Mouse (Mus musculus) thymus, adult 2 months (tissue): ENCODE measurements around the gene Ctnna3. TPM values are rescaled to one million over a fixed set of nuclear protein-coding genes. Genes with fewer than 3 reads are reported as not detected.
"Not testable (repeated sequence)": the region's sequence is repeated elsewhere in the genome, so short reads cannot be mapped to it uniquely, and the experiment has no call there.

Experiments used
- DNase-seq: peaks from one replicate; pipeline ENCODE4 v3.0.0; 2021
- H3K27ac ChIP-seq: fragments of 200-500 bp; 2 replicates; pipeline ENCODE4 v1.5.1; 2012; ENCODE audit warnings: low read length, control low read depth; ENCODE audit not compliant: control insufficient read depth, insufficient read depth
- H3K27me3 ChIP-seq: fragments of 200-500 bp; 2 replicates; pipeline ENCODE4 v1.6.1; 2012; ENCODE audit warnings: mild to moderate bottlenecking, low read length, moderate library complexity, mixed read lengths; ENCODE audit not compliant: control insufficient read depth, insufficient read depth
- H3K36me3 ChIP-seq: fragments of 200-500 bp; 2 replicates; pipeline ENCODE4 v1.6.1; 2012; ENCODE audit warnings: mild to moderate bottlenecking, low read length, moderate library complexity; ENCODE audit not compliant: control insufficient read depth, insufficient read depth
- H3K4me1 ChIP-seq: fragments of 200-500 bp; replicated peaks from 2 replicates; pipeline ENCODE4 v1.6.1; 2012; ENCODE audit warnings: low read length; ENCODE audit not compliant: control insufficient read depth, insufficient read depth
- H3K4me3 ChIP-seq: fragments of 200-500 bp; 2 replicates; pipeline ENCODE4 v1.5.1; 2012; ENCODE audit warnings: mild to moderate bottlenecking, low read length, control low read depth, moderate library complexity; ENCODE audit not compliant: control insufficient read depth, insufficient read depth
- CTCF ChIP-seq: fragments of 200-500 bp; IDR thresholded peaks from 2 replicates; pipeline ENCODE4 v1.5.1; 2012; ENCODE audit warnings: mild to moderate bottlenecking, control low read depth, low read length, moderate library complexity, borderline replicate concordance; ENCODE audit not compliant: control insufficient read depth, poor library complexity, insufficient read depth; ENCODE audit errors: extremely low read depth
- POLR2A ChIP-seq: fragments of 200-500 bp; IDR thresholded peaks from 2 replicates; pipeline ENCODE4 v1.6.1; 2012; ENCODE audit warnings: mild to moderate bottlenecking, low read length, control low read depth, moderate library complexity; ENCODE audit not compliant: control insufficient read depth, poor library complexity, insufficient read depth; ENCODE audit errors: extremely low read depth
- WGBS: fragments of 180-500 bp; shearing (Covaris S2); methylation state at CpG from one replicate; pipeline ENCODE4 v1.1.7; 2018; 5-methylcytosine and 5-hydroxymethylcytosine counted together
- polyA plus RNA-seq: library from polyadenylated mRNA; depleted of rRNA; stranded (reverse); fragments of >200 nt; gene quantifications from 2 replicates; pipeline ENCODE4 v1.2.3, GENCODE M21; 2012; rRNA removed

The Ctnna3 gene
- polyA plus RNA-seq, result 0.18 and 0.46 TPM in 2 replicates

DNA sequence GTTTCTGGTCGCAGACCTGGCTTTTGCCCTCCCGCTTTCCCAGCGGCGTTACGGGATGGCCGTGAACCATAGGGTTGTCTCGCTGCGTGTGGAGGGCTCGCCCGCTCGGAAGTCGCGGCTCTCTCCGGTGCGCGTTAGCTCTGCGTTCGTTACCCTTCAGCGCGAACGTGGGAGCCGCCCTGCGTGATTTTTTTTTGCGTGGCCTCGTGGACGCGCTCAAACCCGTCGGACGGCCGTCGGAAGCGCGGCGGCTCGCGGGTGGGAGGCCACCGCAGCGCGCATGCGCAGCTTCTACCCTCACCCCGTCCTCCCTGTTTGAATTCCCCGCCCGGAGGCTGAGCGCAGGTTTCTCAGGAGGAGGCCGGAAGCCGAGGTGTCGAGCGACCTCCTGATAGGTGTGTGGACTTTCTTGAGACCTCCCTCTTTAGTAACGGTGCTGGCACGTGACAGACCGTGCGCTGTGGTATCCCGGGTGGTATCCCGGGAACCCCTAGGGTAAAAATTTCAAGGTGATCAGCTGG, at the start of gene Ctnna3:
Gene Ctnna3 (plus strand): TSS at position 314 of the 521 bp plus-strand sequence.
- peak; percentile 89 for DNase-seq
- WGBS, result under 1% methylated on average over 55 of the region's 55 CpGs
- TF ChIP-seq POLR2A, result 0 out of 2 replicates have a peak, but pooled peaks have one; percentile 2
- TF ChIP-seq CTCF, result 0 out of 2 replicates have a peak, but pooled peaks have one; percentile 14
- Histone ChIP-seq H3K4me3 (peak within 1 kb of the TSS; percentile 74), H3K4me1 (no peaks in the 10 kb centered on the region), H3K27ac (peak within 1 kb of the TSS; percentile 80; the same call in 1 of the 2 replicates), H3K36me3 (no peaks in the 10 kb centered on the region), H3K27me3 (no peaks in the 10 kb centered on the region)

DNA sequence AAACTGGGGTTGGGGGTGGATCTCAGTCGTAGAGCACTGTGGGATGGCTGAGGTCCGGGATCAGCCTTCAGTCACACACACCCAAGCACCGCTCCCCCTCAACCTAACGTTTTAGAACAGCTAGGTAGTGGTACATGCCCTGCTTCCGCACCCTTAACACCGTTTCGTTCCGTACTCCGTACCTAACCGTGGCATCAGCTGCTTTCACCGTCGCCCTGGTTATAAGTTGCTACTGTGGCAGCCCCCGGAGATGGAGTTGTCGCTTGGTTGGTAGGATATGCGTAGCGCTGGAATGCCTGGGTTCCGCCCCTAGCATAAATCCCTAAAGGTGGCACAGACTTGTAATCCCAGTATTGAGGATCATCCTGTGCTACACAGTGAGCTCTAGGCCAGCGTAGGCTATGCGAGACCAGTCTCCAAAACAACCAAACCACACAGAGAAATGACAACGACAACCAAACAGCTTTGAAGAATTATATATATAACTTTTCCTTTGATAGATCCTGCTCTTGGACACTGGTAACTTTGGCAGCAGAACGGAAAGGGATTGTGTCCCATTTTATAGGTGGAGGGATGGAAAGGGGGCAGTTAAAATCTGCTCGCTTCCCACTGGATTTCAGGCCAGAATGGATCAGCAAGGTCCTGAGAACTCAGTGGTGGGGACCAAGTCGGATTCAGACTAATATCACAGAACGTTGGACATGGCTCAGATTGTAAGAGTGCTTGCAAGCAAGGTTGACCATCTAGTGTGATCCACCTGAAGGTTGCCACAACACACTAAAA, 48.2 kb upstream of the Ctnna3 start, which contains the start of gene Sirt1:
Gene Sirt1 (minus strand): TSS at position 207 of the 783 bp plus-strand sequence.
- peak within 1 kb of the TSS; percentile 44 for H3K4me3 ChIP-seq
- peak within 1 kb of the TSS; percentile 40; the same call in 1 of the 2 replicates for H3K27ac ChIP-seq
- 8% methylated on average over 24 of the region's 24 CpGs for WGBS
- DNase-seq, result peak; percentile 38
- H3K27me3 ChIP-seq, result no peaks in the 10 kb centered on the region
- peaks cover 6% of the 10 kb centered on the region for H3K4me1 ChIP-seq
- TF ChIP-seq POLR2A (no peak), CTCF (no peak)
- H3K36me3 ChIP-seq, result no peaks in the 10 kb centered on the region

DNA sequence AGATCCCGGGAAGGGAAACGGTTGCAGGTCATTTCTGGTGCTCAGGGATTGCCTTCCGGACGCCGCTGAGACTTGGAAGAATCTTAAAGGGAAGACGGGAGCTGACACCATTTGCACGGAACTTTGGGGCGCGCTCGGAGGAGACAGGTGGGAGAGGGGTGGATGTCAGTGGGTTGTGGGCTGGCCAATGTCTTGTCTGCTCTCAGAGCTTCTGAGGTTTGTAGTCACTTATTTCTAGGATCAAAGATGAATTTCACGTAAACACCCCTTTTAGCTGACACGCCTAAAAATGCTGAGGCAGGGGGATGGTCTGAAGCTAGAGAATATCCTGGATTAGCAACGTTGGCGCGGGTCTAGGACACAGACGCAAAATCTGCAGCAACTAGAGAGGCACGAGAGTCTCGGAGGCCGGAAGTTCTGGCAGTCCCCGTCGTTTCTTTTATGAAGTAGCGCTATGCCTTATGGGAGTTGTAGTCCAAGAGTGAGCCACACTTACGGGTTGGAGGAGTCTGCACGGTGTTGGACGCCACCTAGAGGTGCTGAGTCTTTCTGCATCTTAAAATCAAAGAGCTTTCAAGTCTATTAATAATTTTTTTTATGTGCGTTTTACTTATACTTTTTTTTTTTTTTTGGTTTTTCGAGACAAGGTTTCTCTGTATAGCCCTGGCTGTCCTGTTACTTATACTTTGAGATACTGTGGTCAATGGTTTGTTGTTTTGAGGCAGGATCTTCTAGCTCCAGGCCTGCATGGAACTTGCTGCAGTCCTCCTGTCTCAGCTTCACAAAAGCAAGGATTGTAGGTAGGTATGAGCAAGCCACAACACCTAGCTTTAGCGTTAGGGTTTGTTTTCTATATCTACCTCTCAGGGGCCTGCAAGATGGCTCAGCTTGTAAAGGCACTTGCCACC, 47.3 kb upstream of the Ctnna3 start, which contains the start of gene Dnajc12:
Gene Dnajc12 (plus strand): TSS at position 72 of the 908 bp plus-strand sequence.
- Histone ChIP-seq H3K27me3 (no peaks in the 10 kb centered on the region), H3K4me1 (peaks cover 6% of the 10 kb centered on the region), H3K27ac (peak within 1 kb of the TSS; percentile 40; the same call in 1 of the 2 replicates), H3K4me3 (peak within 1 kb of the TSS; percentile 44), H3K36me3 (no peaks in the 10 kb centered on the region)
- no peak for TF ChIP-seq CTCF
- TF ChIP-seq POLR2A, result peak; percentile 54; the same call in 1 of the 2 replicates
- WGBS, result 1% methylated on average over 28 of the region's 28 CpGs
- DNase-seq, result peak; percentile 79

DNA sequence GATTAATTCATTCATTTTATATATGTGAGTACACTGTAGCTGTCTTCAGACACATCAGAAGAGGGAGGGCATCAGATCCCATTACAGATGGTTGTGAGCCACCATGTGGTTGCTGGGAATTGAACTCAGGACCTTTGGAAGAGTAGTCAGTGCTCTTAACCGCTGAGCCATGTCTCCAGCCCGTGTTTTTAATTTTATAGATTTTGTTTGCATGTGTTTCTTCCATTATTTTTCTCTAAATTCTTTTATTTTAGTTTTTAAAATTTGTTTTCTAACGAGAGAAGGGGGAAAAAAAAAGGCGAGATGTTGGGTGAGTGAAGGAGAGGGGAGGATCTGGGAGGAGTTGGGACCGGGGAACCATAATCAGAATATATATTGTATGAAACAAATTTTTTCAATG, 44.0 kb upstream of the Ctnna3 start:
- DNase-seq, result not testable (repeated sequence)
- WGBS, result 37% methylated on average over 5 of the region's 5 CpGs

DNA sequence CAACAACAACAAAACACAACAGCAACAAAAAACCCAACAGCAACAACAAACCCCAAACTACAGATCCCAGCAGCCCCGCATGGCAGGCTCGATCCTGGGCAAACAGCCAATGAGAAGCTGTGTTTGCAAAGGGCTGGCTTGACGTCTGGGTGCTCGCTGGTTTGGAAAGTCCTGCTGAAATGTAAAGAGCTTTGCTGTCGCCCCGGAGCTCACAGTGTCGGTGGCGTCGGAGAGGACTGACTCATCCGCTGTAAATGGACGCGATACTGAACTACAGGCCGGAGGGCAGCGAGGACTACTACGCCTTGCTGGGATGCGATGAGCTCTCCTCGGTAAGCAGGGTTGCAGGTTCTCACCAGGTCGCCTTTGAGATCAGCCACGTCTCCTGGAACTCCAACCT, 43.5 kb upstream of the Ctnna3 start:
- no peak overlapping the region for H3K27ac ChIP-seq
- no peak; the same call in 1 of the 2 replicates for TF ChIP-seq CTCF
- TF ChIP-seq POLR2A, result peak; percentile 47; the same call in 1 of the 2 replicates
- peaks cover 5% of the 10 kb centered on the region for H3K4me1 ChIP-seq
- WGBS, result 0% methylated on average over 19 of the region's 19 CpGs
- peak; percentile 71 for DNase-seq
- H3K4me3 ChIP-seq, result peak overlapping the region; percentile 97
- H3K36me3 ChIP-seq, result no peaks in the 10 kb centered on the region
- H3K27me3 ChIP-seq, result no peaks in the 10 kb centered on the region

More for the DNA sequence above, 44.0 kb upstream of the Ctnna3 start:
- H3K4me3 ChIP-seq, H3K27me3 ChIP-seq, H3K36me3 ChIP-seq, H3K4me1 ChIP-seq, H3K27ac ChIP-seq: not testable (repeated sequence)

DNA sequence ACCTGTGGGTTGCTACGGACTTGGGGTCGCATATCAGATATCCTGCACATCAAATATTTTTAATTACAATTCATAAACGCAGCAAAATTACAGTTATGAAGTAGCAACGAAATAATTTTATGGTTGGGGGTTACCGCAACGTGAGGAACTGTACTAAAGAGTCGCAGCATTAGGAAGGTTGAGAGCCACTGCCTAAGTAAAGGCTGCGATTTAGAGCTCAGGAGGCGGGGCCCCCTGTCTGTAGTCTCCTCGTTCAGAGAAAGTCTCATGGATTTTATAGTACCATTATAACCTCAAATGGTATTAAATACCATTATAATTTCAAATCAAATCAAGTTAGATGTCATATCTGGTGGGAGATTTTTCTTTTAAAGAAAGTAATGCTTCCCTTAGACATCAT, 42.9 kb upstream of the Ctnna3 start:
- WGBS, result 3% methylated on average over 10 of the region's 10 CpGs
- TF ChIP-seq POLR2A (no peak), CTCF (no peak)
- no peak for DNase-seq
- no peaks in the 10 kb centered on the region for H3K27me3 ChIP-seq
- H3K4me3 ChIP-seq, result no peak overlapping the region
- peaks cover under 1% of the 10 kb centered on the region for H3K4me1 ChIP-seq
- no peaks in the 10 kb centered on the region for H3K36me3 ChIP-seq
- H3K27ac ChIP-seq, result no peak overlapping the region
